Mouse (Mus musculus): ENCODE data around the gene Pdlim4.
"Not testable (repeated sequence)": the region's sequence is repeated elsewhere in the genome, so short reads cannot be mapped to it uniquely, and the experiment has no call there.

The Pdlim4 gene

DNA sequence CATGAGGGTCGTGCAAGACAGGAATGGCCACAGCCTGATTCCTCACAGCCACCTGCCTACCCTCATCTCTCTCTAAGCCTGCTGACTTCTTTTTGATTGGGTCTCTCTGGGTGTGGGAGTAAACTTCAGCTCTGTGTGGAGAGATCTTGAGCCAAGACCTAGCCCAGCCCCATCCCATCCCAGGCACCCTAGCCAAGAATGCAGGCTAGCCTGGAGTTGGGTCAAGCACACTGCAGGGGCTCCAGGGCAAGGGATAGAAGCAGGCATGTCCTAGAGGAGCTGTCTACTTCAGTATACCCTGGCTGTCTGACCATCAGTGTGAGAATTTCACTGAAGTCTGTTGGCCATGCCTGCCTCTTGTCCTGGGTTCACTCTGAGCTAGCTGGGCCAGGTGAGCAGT lies 9.3 kb downstream of the Pdlim4 start:
- peak; percentile 94 for DNase-seq

DNA sequence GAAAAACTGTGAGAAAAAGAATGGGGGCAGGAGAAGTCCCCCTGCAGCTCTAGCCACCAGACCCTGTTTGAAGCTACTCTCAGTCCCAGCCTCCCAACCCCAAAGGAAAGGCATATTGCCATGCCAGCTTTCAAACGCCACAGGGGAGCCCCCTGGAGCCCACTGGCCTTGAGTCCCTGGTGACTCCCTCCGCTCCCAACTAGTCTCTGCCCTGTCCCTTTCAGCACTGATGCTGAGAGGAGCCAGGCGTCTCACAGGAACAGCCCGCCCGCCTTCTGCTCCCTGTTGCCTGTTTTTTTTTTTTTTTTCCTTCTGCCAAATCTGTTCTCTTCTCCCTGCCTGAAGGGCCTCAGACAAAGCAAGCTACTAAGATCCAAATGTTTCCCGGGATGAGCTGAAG lies 10.2 kb downstream of the Pdlim4 start:
- DNase-seq: peak; percentile 95

DNA sequence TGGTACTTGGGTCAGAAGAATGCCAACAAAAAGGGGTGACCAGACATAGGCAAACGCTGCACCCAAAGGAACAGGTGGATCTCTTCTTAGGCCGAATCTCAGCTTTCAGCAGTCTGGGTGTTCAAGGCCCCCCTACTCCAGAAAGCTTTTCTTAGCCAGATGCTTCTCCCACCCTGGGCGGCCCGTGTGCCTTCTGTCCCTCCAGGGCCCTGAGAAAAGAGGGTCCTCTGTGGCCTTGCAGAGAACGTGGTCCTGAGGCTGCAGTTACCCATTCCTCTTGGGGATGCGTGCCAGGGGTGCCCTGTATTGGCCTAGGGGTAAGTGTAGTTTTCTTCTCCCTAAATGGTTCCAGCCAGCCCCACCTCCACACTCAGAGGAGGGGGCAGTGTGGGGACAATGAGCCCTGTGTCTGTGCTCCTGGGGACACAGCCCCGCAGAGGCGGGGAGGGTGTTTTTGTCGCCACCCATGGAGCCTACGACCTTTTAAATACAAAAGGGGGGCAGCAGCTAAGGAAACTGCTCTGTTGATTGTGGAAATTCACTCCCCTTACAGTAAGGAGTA lies 10.7 kb downstream of the Pdlim4 start:
- DNase-seq: peak; percentile 88

DNA sequence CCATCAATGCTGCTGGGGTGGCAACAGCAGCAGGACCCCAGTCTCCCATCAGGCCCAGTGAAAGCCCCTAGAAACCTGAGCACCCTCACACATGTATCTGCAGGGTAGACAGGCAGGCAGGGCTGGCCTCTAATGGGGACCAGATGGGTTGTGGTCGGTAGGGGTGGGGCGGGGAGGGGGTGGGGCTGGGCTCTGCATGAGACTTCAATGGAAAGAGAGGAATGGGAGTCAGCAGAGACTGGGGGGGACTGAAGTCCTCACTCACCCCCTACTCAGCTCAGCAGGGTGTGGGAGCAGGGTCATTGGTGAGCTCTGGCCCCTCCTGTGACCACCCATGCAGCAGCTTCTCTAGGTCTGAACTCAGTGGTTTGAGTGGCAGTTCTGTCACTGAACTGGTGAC lies 11.4 kb downstream of the Pdlim4 start:
- DNase-seq: peak; percentile 81

DNA sequence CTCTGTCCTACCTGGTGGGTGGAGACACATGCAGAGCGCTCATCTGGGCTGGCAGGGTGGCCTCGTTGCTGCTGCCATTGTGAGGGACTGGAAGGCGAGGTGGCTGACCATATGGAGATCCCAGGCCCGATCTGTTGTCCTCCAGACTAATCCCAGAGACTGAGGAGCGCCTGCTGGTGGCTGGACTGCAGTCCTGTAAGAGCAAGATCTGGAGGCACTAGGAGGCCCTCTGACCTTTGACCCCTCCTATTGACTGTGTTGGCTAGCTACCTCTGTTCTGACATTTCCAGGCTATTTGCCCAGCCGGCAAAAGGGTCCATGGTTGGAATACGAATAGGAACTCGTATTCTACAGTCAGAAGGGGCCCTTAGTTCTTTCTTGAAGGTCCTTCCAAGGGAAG lies 12.7 kb downstream of the Pdlim4 start:
- DNase-seq: peak; percentile 84

DNA sequence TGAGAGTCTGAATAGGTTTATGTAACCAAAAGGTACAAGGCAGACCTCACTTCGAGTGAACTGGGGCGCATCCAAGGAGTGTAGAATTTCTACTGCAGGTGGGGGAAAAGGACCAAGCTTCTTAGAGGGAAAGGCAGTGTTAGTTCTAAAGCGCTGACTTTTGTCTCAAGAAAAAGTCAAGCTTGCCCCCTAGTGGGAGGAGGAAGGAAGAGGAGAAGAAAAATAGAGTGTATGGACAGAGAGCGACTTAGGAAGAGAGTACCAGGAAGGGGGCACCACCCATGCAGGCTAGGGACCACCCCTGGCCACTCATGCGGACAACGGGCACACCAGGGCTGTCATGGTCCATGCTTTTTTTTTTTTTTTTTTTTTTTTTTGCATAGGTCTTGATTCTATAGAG lies 14.6 kb downstream of the Pdlim4 start:
- peak; percentile 85 for DNase-seq

DNA sequence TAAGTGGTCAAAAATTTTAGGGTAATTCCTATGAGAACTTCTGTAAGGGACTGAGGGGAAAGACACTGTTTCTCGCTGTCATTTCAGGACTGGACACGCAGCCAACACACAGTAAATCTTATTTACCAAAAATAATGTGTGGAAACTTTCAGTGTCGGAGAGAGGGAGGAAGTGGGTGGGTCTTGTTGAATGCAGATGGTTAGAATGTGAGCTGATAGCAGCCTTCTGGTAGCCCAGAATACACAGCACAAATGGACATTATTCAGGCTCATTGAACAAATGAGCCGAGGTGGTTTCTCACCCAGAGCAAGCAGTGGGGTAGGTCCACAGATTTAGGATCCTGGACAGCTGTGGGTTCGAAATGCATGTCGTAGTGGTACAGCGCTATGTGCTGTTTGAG lies 15.7 kb downstream of the Pdlim4 start:
- peak; percentile 66 for DNase-seq

DNA sequence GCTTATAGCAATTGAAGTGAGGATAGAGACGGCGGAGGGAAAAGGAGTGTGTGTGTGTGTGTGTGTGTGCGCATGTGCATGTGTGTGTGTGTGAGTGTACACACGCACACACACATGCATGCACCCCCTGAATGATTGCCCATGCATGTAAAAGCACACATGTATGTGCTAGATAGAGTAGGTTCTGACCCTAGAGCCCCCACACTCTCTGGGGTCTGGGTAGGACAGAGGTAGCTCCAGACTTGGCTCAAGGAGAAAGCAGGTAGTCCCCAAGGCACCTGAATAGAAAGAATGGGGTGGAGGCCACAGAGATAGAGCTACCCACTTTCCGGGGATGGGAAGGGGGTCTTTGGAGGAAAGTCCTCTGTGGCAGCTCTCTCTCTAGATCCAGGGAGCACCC lies 16.7 kb downstream of the Pdlim4 start:
- peak; percentile 66 for DNase-seq

DNA sequence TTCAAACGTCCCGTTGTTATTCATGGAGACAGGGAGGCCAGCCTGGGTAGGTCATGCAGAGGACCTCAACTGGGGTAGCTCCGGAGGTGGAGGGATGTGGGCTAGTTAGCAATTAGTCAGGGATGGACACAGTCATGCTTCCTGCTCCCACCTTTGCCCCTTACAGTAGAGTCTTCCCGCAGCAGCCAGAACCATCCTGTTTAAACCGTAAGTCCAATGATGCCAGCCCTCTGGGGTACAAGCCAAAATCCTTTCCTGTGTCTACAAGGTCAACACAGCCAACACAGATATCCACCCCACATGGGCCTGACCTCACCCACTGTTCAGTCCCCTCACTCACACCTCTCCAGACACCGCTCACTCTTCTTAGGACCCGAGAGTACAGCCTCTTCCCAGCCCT lies 17.7 kb downstream of the Pdlim4 start:
- no peak for DNase-seq

DNA sequence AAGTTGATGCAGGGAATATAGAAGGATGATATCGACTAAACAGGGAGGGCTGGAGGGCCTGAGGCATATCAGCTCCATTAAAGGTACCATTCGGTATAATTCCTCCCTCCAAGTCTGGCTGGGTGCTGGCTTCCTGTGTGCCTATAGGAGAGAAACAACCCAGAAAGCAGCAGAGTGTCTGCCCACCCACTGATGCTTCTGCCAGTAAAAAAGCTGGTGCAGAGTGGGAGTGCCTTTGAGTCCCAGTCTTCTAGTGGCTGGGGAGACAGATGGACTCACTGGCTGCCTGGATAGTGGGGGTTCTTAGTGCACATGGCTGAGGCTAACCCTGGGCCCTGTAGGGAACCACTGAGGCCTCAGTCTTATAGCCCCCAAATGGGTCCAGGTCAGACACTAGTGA lies 18.6 kb downstream of the Pdlim4 start:
- no peak for DNase-seq

DNA sequence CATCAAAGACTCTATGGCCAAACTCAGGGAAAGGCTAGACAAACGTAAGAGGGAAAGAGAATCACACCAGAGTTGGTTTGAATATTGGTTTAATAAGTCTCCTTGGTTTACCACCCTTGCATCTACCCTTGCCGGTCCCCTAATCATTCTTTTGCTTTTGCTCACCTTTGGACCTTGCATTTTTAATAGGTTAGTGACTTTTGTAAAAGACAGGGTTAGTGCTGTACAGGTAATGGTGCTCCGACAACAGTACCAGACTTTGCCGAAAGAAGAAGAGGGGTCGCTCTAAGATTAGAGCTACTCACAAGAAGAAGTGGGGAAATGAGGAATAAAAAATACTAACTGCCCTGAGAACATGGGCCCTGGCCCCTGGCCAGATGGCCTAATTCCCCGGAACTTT lies 28.1 kb downstream of the Pdlim4 start:
- DNase-seq: no peak

DNA sequence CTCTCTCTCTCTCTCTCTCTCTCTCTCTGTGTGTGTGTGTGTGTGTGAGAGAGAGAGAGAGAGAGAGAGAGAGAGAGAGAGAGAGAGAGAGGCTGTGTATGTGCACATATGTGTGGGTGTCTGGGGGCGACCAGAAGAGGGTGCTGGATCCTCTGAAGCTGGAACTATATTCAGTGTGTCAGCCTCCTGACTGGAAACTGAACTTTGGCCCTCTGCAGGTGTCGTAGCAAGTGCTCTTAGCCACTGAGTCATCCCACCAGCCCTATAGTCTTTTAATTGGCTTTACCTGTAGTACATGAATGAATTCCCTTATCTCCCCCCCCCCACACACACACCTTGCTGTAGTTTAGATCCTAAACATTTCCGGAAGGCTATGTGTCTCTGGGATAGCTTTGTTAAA lies 35.9 kb downstream of the Pdlim4 start:
- DNase-seq: not testable (repeated sequence)

DNA sequence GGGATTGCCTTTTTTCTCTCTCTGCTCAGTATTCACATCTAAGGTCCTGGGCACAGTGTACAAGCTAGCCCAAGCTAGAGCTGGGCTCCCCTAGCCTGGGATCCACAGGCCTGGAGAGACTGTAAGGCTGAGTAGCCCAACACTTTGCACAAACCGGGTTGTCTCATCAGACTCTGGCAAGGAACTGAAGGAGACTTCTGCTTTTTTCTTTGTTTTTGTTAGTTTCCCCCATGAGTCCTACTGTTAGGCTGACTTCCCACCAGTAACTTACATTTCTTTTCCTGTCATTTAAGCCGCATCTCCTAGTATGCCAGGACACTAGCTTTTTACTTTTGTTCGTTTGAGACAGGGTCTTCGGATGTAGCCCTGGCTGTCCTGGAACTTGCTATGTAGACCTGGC lies 39.8 kb downstream of the Pdlim4 start:
- DNase-seq: no peak

DNA sequence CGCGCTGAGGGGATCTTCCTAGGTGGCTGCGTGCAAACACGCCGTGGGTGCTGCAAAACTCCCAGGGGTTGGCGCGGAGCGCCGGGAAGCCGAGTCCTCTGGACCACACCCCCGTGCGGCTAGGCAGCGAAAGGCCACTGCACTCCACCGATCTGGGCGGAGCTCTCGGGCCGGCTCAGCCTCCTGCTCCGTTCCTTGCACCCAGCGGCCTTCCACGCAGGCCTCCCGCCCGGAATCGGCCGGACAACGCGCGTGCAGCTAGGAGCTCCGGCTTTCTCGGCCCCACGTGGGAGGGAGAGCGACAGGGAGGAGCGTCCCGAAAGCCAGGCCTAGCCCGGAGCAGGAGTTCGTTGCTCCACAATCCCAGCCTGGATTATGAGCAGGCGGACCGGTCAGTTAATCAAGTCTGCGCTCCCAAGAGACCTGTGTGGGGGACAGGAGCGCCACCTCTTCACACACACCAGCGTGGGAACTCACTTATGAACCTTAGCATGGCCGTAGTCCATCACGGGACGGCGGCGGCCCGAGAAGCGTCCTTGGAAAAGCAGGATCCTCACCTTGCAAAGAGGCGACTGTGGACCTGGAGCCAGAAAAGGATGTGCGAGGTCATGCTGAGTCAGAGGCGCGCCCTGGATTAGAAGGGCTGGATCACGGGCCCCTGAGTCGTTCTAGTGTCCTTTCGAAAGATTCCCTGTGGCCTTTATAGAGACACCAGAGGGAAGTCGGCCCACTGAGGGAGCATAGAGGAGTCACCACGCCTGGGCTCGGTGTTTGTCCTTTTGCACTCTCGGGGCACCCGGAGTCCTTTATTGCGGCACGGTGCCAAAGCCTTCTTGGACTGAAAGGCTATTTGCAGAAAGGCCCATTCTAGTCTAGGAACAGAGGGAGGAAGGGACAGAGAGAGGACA lies 40.5 kb downstream of the Pdlim4 start, which contains the start of gene Slc22a4:
Gene Slc22a4 (minus strand): TSS at position 47 of the 908 bp plus-strand sequence.
- DNase-seq: peak; percentile 99

DNA sequence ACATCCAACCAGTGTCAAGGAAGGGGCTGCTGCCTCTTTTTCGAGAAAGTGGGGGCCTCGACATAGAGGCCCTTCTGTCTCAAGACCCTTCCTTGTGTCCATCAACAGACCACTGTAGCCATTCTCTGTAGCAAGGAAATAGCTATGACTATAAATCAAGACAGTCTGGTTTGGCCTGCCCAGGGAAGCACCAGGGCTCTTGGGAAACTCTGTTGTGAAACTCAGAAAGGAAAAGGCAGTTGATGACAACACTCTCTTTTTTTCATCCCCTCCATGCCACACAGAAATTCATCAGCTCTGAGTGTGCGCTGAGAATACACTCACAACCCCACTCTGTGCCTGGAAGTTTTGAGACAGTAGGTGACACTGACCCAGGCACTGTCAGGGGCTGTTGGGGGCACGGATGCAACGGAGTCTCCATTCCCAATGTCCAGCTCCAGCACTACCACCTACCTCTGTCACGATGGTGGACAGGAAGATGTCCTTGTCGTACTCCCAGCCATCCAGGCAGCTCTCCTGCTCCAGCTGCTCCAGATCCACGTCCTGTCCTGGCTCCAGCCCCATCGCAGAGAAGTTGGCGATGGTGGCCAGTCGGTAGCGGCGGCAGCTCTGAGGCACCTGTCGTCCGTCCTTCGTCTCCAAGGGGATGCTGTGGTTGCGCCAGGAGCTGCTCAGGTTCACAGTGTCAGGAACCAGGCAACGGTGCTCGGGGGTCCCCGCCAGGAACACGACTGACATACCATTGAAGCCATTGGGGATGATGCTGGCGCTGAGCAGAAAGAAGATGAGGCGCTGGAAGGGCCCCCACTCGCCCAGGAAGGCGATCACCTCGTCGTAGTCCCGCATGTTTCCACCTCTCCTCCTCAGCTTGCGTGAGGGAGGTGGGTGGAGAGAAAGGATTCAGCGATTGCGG lies 41.4 kb downstream of the Pdlim4 start:
- DNase-seq: no peak

DNA sequence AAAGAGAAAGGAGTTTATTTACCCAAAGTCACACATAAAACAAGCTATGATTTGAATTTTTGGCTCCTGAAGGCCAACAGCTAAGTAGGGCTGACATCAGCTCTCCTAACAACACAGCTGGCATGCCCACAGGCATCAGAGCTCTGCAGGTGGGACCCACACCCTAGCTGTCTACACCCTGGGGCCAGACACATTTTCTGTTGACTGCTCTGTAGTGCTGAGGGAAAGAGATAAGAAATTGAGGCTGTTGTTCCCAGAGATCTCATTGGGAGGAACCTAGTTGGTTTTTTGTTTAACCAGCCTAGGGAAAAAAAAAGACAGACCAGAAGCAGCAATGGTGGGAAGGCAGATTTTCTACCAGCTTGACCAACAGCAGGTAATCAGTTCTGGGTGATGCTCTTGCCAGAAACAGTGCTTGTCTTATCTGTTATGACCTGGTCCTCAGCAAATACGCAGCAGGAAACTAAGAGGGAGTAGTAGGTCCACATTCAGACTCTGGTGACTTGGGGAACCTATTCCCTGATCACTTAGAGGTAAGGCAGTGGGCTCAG lies 42.2 kb downstream of the Pdlim4 start:
- peak; percentile 86 for DNase-seq

DNA sequence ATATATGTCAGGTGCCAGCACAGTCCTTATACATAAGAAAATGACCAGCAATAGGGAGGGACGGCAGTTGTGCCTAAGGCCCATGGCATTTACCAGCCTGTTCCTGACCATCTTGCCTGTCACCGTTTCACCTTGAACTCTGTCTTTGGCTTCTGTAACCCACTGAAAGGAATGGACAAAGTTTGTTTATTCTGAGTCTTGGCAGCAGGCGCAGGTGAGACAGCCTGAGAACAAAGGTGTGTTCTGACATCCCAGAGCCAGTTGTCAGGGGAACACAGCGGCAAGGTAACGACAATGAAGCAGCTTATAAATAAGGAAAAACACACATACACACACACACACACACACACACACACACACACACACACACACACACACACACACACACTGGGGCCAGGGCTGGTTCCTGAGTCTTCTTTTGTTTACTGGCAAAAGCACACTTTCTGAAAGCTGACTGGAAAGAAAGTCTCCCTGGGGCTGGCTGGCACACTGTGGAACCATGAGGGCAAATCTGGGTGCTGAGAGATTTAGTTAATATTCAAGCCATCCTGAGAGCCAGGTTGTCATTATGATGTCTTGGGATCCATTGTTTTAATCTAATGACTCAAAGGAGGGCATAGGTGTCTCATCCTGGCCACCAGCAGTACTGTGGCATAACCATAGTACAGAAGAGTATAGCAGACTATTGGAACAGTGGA lies 47.3 kb downstream of the Pdlim4 start:
- DNase-seq: peak; percentile 77

DNA sequence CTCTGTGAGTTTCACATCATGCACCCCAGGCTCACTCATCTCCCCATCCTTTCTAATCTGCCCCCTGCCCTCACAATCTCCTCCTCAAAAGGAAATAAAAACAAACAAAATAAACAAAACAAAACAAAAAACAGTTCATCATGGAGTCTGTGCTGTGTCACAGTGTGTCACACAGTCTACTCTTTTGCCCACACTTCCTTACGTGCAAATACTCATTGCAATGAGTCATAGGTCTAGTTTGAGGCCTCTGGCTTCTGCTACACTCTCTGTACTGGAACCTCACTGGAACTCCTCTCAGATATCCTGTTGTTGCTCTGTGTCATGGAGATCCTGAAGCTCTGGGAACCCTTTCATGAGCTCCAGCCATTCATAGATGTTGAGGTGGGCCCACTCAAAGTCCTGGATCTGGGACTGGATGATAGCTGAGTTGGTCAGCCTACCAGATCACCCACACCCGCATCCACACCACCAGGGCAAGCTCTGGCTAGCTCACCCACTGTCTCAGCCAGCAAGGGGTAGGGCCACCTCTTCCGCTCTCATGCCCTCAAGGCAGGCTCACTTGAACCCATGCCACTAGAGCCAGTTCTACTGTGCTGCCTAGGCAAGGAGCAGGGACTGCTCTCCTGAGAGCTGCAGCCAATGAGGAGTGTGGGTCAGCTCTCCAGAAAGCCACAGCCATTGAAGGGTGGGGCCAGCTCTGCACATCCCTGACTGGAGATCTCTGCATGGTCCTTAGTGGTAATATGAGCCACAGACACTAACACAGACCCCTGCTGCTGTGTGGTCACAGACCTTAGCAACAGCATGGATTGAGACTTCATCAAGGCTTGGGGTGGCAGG lies 49.7 kb downstream of the Pdlim4 start:
- peak; percentile 88 for DNase-seq

DNA sequence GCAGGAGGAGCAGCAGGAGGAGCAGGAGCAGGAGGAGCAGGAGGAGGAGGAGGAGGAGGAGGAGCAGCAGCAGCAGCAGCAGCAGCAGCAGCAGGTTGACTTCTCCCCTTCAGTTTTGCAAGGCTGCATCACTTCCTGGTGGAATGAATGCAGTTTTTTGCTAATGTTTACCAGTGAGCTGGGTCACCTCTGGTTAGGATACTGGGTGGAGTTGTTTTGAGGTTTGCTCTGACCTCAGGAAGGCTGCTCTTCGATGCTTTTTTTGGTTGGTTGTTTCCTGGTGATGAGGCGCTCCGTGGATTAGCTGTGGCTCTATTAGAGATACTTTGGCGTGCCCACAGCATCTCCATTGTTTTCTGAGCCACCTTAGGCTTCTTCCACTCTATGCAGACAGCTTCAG lies 51.2 kb downstream of the Pdlim4 start:
- DNase-seq: peak; percentile 70

DNA sequence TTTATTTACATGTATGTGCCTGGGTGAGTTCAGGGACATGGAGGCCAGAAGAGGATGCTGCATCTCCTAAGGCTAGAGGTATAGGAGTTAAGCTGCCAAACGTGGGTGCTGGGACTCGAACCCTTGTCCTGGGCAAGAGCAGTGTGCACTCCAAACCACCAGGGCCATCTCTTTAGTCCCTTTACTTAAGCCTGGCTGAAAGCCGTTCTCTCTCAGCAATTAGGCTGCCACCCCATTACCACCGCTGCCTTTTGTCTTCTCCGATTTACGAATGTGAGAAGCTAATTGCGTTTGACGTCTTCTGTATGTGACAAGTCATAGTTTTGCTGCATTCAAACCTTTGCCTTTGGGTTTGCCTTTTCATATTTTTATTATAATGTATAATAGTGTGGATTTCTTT lies 52.8 kb downstream of the Pdlim4 start:
- DNase-seq: peak; percentile 60

DNA sequence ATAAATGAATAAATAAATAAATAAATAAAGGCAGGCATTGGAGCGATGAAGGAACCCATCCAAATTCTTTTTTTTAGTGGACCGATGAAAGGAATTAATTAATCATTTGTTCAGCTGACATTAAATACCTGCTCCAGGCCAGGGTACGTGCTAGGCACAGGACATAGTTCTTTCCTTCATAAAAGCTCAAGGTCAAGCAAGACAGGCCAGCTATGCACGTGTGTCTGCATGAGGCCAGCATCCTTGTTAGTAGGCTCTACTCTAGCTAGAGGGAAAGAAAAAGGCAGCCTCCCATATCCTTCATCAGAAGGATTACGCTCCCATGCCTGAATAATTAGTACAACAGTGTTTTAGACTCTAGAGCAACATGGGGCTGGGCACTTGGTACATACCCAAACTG lies 55.9 kb downstream of the Pdlim4 start:
- peak; percentile 24 for DNase-seq
